Mouse (Mus musculus) mouse embryonic stem cell (cell line): ENCODE measurements around the gene Spata2.

Source experiments
- in situ Hi-C, 2 experiments: fragments of 300-500 bp; cut with MboI; formaldehyde crosslinking; loops; 1 replicate in 1 of 2; 3 replicates in 1 of 2; pipeline ENCODE4 v1.14.3; 2019 to 2020; ENCODE audit warnings: low sequenced_read_pairs in 2 of 2, low pct_unique_long_range_greater_than_20kb in 1 of 2, mixed read lengths in 1 of 2; ENCODE audit not compliant: unreplicated experiment in 1 of 2

Spata2 gene

DNA sequence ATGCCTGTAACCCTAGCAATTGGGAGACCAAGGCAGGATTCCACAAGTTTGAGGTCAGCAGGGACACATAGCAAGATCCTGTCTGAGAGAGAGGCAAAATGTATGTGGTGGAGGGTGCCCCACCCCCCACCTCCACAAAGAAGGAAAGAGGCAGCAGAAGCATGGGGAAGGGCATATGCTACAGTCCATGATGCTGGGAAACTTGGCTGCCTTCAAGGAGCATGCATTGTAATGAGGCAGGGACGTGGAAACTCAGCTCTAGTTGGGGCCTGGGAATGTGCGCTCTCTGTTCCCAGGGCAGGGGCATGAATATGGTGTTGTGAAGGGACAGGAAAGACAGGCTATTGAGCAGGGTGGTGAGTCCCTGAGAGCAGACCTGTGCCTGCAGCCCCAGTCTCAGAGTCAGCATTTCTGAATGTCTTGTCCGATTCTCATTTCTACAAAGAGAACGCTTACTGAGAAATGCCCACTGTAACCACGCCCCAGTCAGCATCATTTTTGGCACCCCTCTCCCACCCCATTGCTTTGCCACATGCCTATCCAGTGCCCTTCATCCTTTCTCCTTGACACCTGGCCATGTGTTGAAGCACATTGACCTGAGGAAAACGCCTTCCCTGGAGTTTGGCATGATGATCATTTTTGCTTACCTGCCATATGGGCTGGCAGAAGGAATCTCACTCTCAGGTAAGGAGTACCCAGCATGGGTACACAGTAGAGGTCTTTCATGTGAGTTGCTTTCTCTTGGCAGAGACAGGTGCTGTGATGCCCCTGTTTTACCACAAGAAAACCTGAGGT, 33.4 kb downstream of the Spata2 start:
- in situ Hi-C loops = no loop called here

GRCm38 (mm10) chr2:167458548-167458947, 34.1 kb downstream of the Spata2 start:
- in situ Hi-C loops = no loop called here

- in situ Hi-C loops = no loop called here
These were observed 35.5 kb downstream of the Spata2 start for GRCm38 (mm10) chr2:167457213-167457612.

DNA sequence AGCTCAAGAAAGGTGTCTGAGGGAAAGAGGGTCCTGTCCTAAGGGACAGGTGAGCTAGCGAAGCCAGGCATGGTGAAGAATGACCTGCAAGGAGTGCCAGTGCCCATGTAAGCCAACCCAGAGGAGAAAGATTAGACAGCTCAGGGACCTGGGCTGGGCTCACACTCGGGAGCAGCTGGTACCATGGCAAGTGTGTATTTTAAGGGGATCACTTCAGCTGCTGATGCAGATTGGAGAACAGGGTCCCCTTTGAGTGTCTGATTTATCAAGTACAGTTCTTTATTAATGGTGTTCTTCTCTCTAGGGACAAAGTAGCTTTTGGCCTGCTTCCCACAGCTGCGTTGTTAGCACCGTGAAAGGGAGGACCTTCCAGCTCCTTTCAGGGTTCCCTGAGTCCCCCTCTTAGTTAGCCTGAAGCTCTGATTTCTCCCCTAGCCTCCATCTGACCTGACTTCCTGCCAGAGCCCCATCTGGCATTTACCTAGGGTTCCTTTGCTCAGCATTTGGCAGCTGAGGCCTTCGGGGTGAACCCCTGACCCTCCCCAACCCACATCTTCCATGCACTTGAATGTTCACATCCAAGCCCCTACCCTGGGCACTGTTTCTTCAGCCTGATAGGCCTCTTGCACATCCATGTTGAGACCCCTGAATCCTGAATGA, 36.2 kb downstream of the Spata2 start:
- in situ Hi-C loops = no loop called here

- in situ Hi-C loops = no loop called here
These were observed 38.9 kb downstream of the Spata2 start for GRCm38 (mm10) chr2:167453814-167454213.

GRCm38 (mm10) chr2:167450647-167451046, 42.0 kb downstream of the Spata2 start:
- in situ Hi-C loops = no loop called here

GRCm38 (mm10) chr2:167449331-167450275, 43.1 kb downstream of the Spata2 start:
- in situ Hi-C loops = no loop called here

DNA sequence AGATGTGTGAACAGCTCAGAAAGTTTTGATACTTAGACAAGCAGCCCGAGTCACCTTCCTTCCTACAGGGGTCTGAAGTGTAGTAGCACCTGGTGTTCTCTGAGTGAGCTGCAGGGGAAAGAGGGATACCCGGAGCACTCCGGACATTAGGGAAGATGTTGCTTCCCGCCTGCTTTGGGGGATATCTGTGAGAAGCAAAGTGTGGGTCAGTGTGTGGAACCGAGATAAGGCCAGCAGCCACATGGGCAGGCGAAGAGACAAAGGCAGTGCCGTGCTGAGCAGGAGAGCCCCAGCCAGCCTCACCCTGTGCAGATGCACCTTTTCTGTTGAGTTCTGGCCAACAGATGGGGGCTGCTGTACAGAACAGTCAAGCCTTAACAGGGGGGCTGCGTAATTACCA, 45.1 kb downstream of the Spata2 start:
- in situ Hi-C loops = no loop called here

DNA sequence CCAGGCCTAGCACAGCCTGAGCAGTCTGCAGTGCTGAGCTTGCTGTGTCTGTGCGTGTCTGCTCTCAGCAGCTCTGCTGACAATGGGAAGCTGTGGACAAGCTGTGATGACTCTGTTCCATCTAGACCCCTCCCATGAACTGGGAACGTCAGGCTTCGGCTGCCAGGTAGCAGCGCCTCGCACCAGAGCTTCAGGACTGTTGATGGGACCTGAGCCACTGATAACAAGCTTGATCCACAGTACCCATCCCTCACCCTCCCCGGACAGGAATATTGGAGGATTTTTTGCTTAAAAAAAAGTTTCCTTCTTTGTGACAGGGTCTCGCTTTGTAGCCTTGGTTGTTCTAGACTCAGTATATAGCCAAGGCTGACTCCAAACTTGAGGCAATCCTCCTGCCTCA, 45.5 kb downstream of the Spata2 start:
- in situ Hi-C loops = no loop called here

GRCm38 (mm10) chr2:167445911-167446780, 46.5 kb downstream of the Spata2 start:
- in situ Hi-C loops = no loop called here

DNA sequence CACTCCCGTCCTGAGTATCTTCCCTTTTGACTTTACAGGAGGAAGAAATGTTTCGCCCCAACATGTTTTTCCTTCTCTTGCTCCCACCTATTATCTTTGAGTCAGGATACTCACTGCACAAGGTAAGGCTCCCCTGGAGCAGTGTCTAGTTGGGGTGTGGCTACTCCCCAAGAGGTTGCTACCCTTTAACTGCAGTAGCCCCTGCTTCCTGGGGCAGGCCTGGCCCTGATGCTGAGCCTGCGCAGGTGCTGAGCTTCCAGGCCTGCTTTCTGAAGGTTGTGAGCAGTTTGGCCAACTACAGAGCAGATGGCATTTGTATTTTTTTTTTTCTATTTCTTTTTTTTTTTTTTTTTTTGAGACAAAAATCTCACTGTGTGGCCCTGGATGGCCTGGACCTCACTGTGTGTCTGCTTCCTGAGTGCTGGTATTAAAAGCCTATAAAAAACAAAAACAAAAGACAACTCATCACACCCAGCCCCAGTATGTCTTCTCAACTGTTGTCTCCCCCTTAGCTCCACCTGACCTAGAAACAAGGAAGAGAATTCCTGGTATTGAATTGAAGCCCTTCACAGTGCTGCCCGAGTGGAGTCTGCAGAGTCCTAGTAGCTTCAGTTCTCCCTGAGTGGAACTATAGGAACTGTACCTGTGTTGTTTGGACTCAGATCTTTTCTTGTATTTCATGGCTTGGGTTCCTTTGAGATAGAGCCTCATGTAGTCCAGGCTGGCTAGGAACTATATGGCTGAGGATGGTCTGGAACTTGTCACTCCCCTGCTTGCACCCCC, 49.1 kb downstream of the Spata2 start:
- in situ Hi-C loops = no loop called here

GRCm38 (mm10) chr2:167439422-167439821, 53.3 kb downstream of the Spata2 start:
- in situ Hi-C loops = no loop called here

GRCm38 (mm10) chr2:167436371-167436770, 56.3 kb downstream of the Spata2 start:
- in situ Hi-C loops = no loop called here

DNA sequence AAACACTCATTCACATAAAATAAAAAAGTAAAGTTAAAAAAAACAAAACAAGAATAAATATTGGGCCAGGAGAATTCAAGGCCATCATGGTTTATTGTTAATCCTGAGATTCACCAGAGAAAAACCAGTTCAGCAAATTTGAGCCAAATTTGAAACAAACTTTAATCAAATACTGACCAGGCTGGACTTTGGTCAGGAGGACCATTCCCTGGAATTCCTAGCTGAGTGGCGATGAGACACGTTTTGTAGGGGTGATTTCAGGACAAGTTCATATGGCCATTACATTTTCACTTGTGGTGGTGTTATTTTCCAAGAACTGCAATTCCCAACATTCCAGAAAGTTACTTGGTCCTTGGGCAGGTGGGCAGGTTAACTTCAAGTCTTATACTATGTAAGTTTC, 57.1 kb downstream of the Spata2 start:
- in situ Hi-C loops = no loop called here

DNA sequence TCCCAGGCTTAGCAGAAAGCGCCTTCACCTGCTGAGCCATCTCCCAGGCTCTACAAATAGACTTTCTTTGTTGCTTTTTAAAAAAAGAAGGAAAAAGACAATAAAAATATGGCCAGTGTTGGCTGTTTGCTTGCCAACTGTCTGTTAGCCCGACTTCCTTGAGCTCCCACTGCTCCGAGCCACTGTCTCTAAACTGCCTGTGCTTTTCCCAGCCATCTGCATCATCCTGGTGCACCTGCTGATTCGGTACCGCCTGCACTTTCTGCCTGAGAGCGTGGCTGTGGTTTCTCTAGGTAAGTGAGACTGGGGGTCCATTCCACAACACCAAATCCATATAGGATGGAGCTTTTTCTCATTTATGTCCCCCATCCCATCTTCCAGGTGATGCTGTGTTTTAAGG, 58.1 kb downstream of the Spata2 start:
- in situ Hi-C loops = no loop called here

GRCm38 (mm10) chr2:167431418-167431776, 61.3 kb downstream of the Spata2 start:
- in situ Hi-C loops = no loop called here
